Mouse (Mus musculus) 3T3-L1 (cell line): ENCODE results near the gene Ywhah.
"Not testable (repeated sequence)": the region's sequence is repeated elsewhere in the genome, so short reads cannot be mapped to it uniquely, and the experiment has no call there.

ENCODE experiments used
- DNase-seq: peaks from one replicate; pipeline ENCODE4 v3.0.0-alpha.2; 2015; ENCODE audit warnings: low read depth, low spot score

Gene Ywhah

GRCm38 (mm10) chr5:33011132-33012106, 7.2 kb upstream of the Ywhah start:
- DNase-seq = no peak

- no peak for DNase-seq
Measured at GRCm38 (mm10) chr5:33014096-33014495, 4.5 kb upstream of the Ywhah start.

GRCm38 (mm10) chr5:33015579-33015978, 3.0 kb upstream of the Ywhah start:
- no peak for DNase-seq

- no peak for DNase-seq
Measured at GRCm38 (mm10) chr5:33018189-33018560, 441 bp upstream of the Ywhah start.

- DNase-seq = peak; percentile 43
Measured at GRCm38 (mm10) chr5:33019426-33019821, 808 bp downstream of the Ywhah start.

- DNase-seq = peak; percentile 67
Measured at GRCm38 (mm10) chr5:33021622-33022021, 3.0 kb downstream of the Ywhah start.

GRCm38 (mm10) chr5:33023337-33023736, 4.7 kb downstream of the Ywhah start:
- DNase-seq = no peak

- peak; percentile 61 for DNase-seq
Measured at GRCm38 (mm10) chr5:33024474-33024873, 5.9 kb downstream of the Ywhah start.

GRCm38 (mm10) chr5:33028656-33029055, 10.0 kb downstream of the Ywhah start:
- DNase-seq = no peak

- DNase-seq = no peak
Measured at GRCm38 (mm10) chr5:33030425-33031175, 12.0 kb downstream of the Ywhah start.

GRCm38 (mm10) chr5:33032036-33032773, 13.6 kb downstream of the Ywhah start:
- peak; percentile 51 for DNase-seq

GRCm38 (mm10) chr5:33033121-33033520, 14.5 kb downstream of the Ywhah start:
- peak; percentile 93 for DNase-seq

GRCm38 (mm10) chr5:33033633-33034032, 15.0 kb downstream of the Ywhah start:
- DNase-seq = not testable (repeated sequence)

- peak; percentile 64 for DNase-seq
Measured at GRCm38 (mm10) chr5:33034100-33034499, 15.5 kb downstream of the Ywhah start.

GRCm38 (mm10) chr5:33034916-33035315, 16.3 kb downstream of the Ywhah start:
- no peak for DNase-seq

GRCm38 (mm10) chr5:33038656-33039509, 20.3 kb downstream of the Ywhah start:
- peak; percentile 55 for DNase-seq

GRCm38 (mm10) chr5:33039510-33039911, 20.9 kb downstream of the Ywhah start:
- DNase-seq = peak; percentile 90

GRCm38 (mm10) chr5:33040735-33041134, 22.1 kb downstream of the Ywhah start:
- DNase-seq = not testable (repeated sequence)

GRCm38 (mm10) chr5:33043397-33043796, 24.8 kb downstream of the Ywhah start:
- no peak for DNase-seq

- no peak for DNase-seq
Measured at GRCm38 (mm10) chr5:33044636-33045315, 26.2 kb downstream of the Ywhah start.
